Mouse (Mus musculus): ENCODE measurements around the gene Zfp82. TPM values are rescaled to one million over a fixed set of nuclear protein-coding genes. Genes with fewer than 3 reads are reported as not detected.

Zfp82 gene
- total and polyA plus RNA-seq, 3 experiments = 2.0 to 2.2 TPM; not detected in 1

- Histone ChIP-seq H3K4me1 (ENCODE audit: control insufficient read depth in 1 of 2, insufficient read depth in 2 of 2, low read length in 2 of 2) (peaks cover 8 to 12% of the 10 kb centered on the region in 2 experiments), H3K27ac (ENCODE audit: control insufficient read depth, low read depth, low read length) (no peak overlapping the region), H3K79me2 (ENCODE audit: control insufficient read depth, insufficient read depth, low read length, poor library complexity) (no peaks in the 10 kb centered on the region), H3K9ac (ENCODE audit: control insufficient read depth, low read depth, low read length, poor library complexity, severe bottlenecking) (no peak overlapping the region), H3K4me3 (ENCODE audit: control insufficient read depth in 1 of 2, insufficient read depth in 1 of 2, low read depth in 2 of 2, low read length in 2 of 2) (no peak overlapping the region), H3K36me3 (ENCODE audit: control insufficient read depth in 1 of 2, insufficient read depth in 2 of 2, low read length in 2 of 2) (peaks cover 0 to 9% of the 10 kb centered on the region in 2 experiments; a peak in 2 of 4 replicates), H3K9me3 (replicated peaks; ENCODE audit: insufficient read depth, low read length) (no peaks in the 10 kb centered on the region), H3K27me3 (ENCODE audit: control insufficient read depth in 1 of 2, insufficient read depth in 2 of 2, low read length in 2 of 2) (no peaks in the 10 kb centered on the region)
- TF ChIP-seq NELFE (IDR thresholded peaks at IDR 0.05; ENCODE audit: low read depth, low read length) (no peak), ZNF384 (IDR thresholded peaks at IDR 0.05; ENCODE audit: low read depth, low read length) (no peak), MAFK (IDR thresholded peaks at IDR 0.05; ENCODE audit: borderline replicate concordance, low read depth, low read length) (no peak), POLR2AphosphoS5 (IDR thresholded peaks at IDR 0.05; ENCODE audit: borderline replicate concordance, low read depth, low read length) (no peak), POLR2AphosphoS2 (IDR thresholded peaks at IDR 0.05; ENCODE audit: low read length) (no peak), JUND (IDR thresholded peaks at IDR 0.05; ENCODE audit: low read depth, low read length) (no peak), MXI1 (IDR thresholded peaks at IDR 0.05; ENCODE audit: low read depth, low read length) (no peak), BHLHE40 (IDR thresholded peaks at IDR 0.05; ENCODE audit: borderline replicate concordance, low read depth, low read length) (no peak), SMC3 (IDR thresholded peaks at IDR 0.05; ENCODE audit: low read depth, low read length) (no peak), TAL1 (IDR thresholded peaks at IDR 0.05; ENCODE audit: low read length) (no peak), MAZ (IDR thresholded peaks at IDR 0.05; ENCODE audit: low read depth, low read length) (no peak), NRF1 (IDR thresholded peaks at IDR 0.05; ENCODE audit: insufficient read depth, low read depth, low read length, poor library complexity, severe bottlenecking) (no peak), MYC (IDR thresholded peaks at IDR 0.05; ENCODE audit: low read depth, low read length) (no peak)
- DNase-seq (ENCODE audit: low read depth, low spot score) = no peak
These were observed 44.1 kb downstream of the Zfp82 start for GRCm38 (mm10) chr7:30028572-30028971.

- no peak overlapping the region for H3K4me3 ChIP-seq (ENCODE audit: control insufficient read depth in 1 of 2, insufficient read depth in 1 of 2, low read depth in 2 of 2, low read length in 2 of 2)
- no peaks in the 10 kb centered on the region for H3K79me2 ChIP-seq (ENCODE audit: control insufficient read depth, insufficient read depth, low read length, poor library complexity)
- no peaks in the 10 kb centered on the region for H3K27me3 ChIP-seq (ENCODE audit: control insufficient read depth in 1 of 2, insufficient read depth in 2 of 2, low read length in 2 of 2)
- no peaks in the 10 kb centered on the region for H3K9me3 ChIP-seq (replicated peaks; ENCODE audit: insufficient read depth, low read length)
- peaks cover 0 to 16% of the 10 kb centered on the region in 2 experiments; a peak in 2 of 4 replicates for H3K36me3 ChIP-seq (ENCODE audit: control insufficient read depth in 1 of 2, insufficient read depth in 2 of 2, low read length in 2 of 2)
- DNase-seq (ENCODE audit: low read depth, low spot score) = no peak
- H3K4me1 ChIP-seq (ENCODE audit: control insufficient read depth in 1 of 2, insufficient read depth in 2 of 2, low read length in 2 of 2) = peaks cover 10 to 24% of the 10 kb centered on the region in 2 experiments
- H3K9ac ChIP-seq (ENCODE audit: control insufficient read depth, low read depth, low read length, poor library complexity, severe bottlenecking) = no peak overlapping the region
- no peak for TF ChIP-seq EP300 (IDR thresholded peaks at IDR 0.05; ENCODE audit: low read depth in 1 of 2, low read length in 2 of 2)
- no peak for TF ChIP-seq NELFE (IDR thresholded peaks at IDR 0.05; ENCODE audit: low read depth, low read length)
- TF ChIP-seq MYC (IDR thresholded peaks at IDR 0.05; ENCODE audit: low read depth, low read length) = no peak
- no peak overlapping the region for H3K27ac ChIP-seq (ENCODE audit: control insufficient read depth, low read depth, low read length)
These were observed 45.4 kb downstream of the Zfp82 start for GRCm38 (mm10) chr7:30027331-30027730.

GRCm38 (mm10) chr7:30025358-30025757, 47.3 kb downstream of the Zfp82 start:
- no peak for DNase-seq (ENCODE audit: low read depth, low spot score)
- Histone ChIP-seq H3K36me3 (ENCODE audit: control insufficient read depth in 1 of 2, insufficient read depth in 2 of 2, low read length in 2 of 2) (peaks cover 1 to 14% of the 10 kb centered on the region in 2 experiments; a peak in 3 of 4 replicates), H3K27me3 (ENCODE audit: control insufficient read depth in 1 of 2, insufficient read depth in 2 of 2, low read length in 2 of 2) (no peaks in the 10 kb centered on the region), H3K4me1 (ENCODE audit: control insufficient read depth in 1 of 2, insufficient read depth in 2 of 2, low read length in 2 of 2) (peaks cover 7 to 26% of the 10 kb centered on the region in 2 experiments), H3K79me2 (ENCODE audit: control insufficient read depth, insufficient read depth, low read length, poor library complexity) (no peaks in the 10 kb centered on the region), H3K9ac (ENCODE audit: control insufficient read depth, low read depth, low read length, poor library complexity, severe bottlenecking) (no peak overlapping the region), H3K27ac (ENCODE audit: control insufficient read depth, low read depth, low read length) (no peak overlapping the region), H3K4me3 (ENCODE audit: control insufficient read depth in 1 of 2, insufficient read depth in 1 of 2, low read depth in 2 of 2, low read length in 2 of 2) (no peak overlapping the region), H3K9me3 (replicated peaks; ENCODE audit: insufficient read depth, low read length) (no peaks in the 10 kb centered on the region)
- no peak for TF ChIP-seq MYB (IDR thresholded peaks at IDR 0.05; ENCODE audit: low read depth, low read length)
- TF ChIP-seq CTCF (IDR thresholded peaks at IDR 0.05 in 2 of 3, conservative IDR thresholded peaks at IDR 0.05 in 1 of 3; ENCODE audit: control insufficient read depth in 1 of 3, insufficient read depth in 1 of 3, low read depth in 2 of 3, low read length in 3 of 3, poor library complexity in 1 of 3, severe bottlenecking in 1 of 3) = peak in 2 of 3 experiments; percentile 8 to 13; a peak in 1 of 6 replicates
- TF ChIP-seq HCFC1 (IDR thresholded peaks at IDR 0.05; ENCODE audit: low read depth, low read length) = no peak
- no peak for TF ChIP-seq RAD21 (IDR thresholded peaks at IDR 0.05; ENCODE audit: low read depth, low read length)
- TF ChIP-seq MEF2A (IDR thresholded peaks at IDR 0.05; ENCODE audit: extremely low read depth, insufficient replicate concordance, low read depth, low read length, poor library complexity, severe bottlenecking) = no peak
- no peak for TF ChIP-seq ZMIZ1 (IDR thresholded peaks at IDR 0.05; ENCODE audit: low read depth, low read length)
- TF ChIP-seq SMC3 (IDR thresholded peaks at IDR 0.05; ENCODE audit: low read depth, low read length) = peak; percentile 30; the same call in 1 of the 2 replicates
- TF ChIP-seq ELF1 (IDR thresholded peaks at IDR 0.05; ENCODE audit: low read depth, low read length) = no peak
- no peak for TF ChIP-seq ZNF384 (IDR thresholded peaks at IDR 0.05; ENCODE audit: low read depth, low read length)
- no peak for TF ChIP-seq GABPA (IDR thresholded peaks at IDR 0.05; ENCODE audit: low read depth, low read length)
- no peak for TF ChIP-seq MYC (IDR thresholded peaks at IDR 0.05; ENCODE audit: low read depth, low read length)
- no peak for TF ChIP-seq NRF1 (IDR thresholded peaks at IDR 0.05; ENCODE audit: insufficient read depth, low read depth, low read length, poor library complexity, severe bottlenecking)
- TF ChIP-seq EP300 (IDR thresholded peaks at IDR 0.05; ENCODE audit: low read depth in 1 of 2, low read length in 2 of 2) = no peak
- no peak for TF ChIP-seq BHLHE40 (IDR thresholded peaks at IDR 0.05; ENCODE audit: borderline replicate concordance, low read depth, low read length)
- no peak for TF ChIP-seq CHD2 (IDR thresholded peaks at IDR 0.05; ENCODE audit: low read length)
- TF ChIP-seq JUND (IDR thresholded peaks at IDR 0.05; ENCODE audit: low read depth, low read length) = no peak
- TF ChIP-seq GATA1 (IDR thresholded peaks at IDR 0.05; ENCODE audit: low read depth, low read length) = no peak
